Mouse (Mus musculus): ENCODE measurements at regions not wholly inside any gene's neighbourhood (a gene's known extent, or its start where the extent isn't known, plus 50 kb on each side); places are given as distances from the start of the nearest gene placed in this dataset.
"Not testable (repeated sequence)": the region's sequence is repeated elsewhere in the genome, so short reads cannot be mapped to it uniquely, and the experiment has no call there.

DNA sequence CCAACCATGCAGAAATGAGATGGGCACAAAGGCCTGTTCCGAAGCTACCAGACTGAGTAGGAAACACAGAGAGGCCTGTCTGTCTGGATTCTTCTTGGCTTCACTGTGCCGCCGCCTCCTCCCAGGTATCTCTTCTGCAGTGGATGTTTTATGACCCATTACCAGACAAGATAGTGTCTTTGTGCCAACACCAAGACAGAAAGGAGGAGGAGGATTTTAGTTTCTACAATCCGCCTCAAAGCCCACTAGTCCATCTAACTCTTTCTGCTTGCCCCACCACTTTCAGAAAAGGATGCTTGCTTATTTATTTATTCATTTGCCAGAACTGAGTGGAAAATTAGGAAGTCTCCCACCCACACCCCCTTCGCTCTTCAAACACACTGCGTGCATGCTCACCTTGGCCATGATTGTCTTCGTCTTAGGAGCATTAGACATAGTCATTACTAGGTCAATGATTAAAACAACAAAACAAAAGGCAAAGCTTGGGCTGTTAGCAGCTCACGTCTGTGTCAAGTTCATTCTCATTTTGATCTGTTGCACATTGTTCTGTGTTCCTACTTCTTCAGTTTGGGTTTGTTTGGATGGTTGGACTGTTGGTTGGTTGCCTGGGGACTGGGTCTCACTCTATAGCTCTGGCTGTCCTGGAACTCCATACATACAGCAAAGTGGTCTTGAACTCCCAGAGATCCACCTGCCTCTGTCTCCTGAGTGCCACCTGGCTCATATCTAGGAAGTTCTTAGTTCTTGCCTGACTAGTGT lies 61.7 kb upstream of the Cpm start:
- no peak for DNase-seq (ENCODE audit: low spot score in 2 of 2)

DNA sequence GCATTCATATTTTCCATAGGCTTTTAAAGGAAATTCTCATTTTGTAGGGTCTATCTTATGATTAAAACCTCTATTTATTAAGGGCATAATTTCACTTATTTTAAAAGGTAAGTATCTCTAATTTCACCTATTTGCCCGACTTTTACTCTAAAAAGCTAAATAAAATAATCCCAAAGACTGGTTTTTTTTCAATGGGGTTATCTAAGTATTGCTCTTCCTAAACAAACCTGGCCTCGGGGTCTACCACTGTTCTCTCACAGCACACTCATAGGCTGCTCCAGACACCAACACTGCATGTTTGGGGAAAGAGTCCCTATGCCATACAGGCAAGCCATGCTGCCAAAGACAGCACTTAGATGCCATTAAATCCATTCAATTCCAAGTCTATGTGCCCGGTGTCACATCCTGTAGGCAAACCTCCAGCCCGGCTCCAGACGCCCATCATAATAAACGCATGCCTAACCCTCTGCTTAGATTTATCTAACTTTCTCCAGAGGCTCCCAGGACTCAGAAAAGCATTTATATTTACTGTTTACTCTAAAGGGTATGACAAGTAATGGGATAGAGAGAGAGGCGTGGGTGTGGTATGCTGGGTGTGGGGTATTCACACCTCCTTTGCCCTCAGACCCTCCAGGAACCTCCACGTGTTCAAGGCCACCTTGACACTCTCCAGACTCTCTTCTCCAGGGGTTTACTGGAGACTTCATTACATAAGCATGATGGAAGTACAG lies 62.5 kb upstream of the Cpm start:
- no peak for DNase-seq (ENCODE audit: low spot score in 2 of 2)

DNA sequence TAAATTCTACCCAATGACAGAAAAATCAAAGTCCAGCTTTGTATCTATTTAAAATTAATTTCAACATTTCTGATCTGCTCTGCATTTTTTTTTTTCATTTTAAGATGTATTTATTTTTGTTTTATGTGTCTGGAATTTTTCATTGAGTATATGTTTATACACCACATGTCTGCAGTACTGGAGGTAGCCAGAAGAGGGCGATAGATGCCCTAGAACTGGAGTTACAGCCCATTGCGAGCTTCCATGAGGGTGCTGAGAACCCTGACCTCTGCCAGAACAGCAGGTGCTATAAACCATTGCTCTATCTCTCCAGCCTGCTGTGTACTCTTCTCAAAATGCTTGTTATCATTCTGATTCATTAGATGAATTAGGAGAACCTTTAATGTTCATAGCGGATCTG lies 63.1 kb upstream of the Cpm start:
- no peak for DNase-seq (ENCODE audit: low spot score in 2 of 2)

DNA sequence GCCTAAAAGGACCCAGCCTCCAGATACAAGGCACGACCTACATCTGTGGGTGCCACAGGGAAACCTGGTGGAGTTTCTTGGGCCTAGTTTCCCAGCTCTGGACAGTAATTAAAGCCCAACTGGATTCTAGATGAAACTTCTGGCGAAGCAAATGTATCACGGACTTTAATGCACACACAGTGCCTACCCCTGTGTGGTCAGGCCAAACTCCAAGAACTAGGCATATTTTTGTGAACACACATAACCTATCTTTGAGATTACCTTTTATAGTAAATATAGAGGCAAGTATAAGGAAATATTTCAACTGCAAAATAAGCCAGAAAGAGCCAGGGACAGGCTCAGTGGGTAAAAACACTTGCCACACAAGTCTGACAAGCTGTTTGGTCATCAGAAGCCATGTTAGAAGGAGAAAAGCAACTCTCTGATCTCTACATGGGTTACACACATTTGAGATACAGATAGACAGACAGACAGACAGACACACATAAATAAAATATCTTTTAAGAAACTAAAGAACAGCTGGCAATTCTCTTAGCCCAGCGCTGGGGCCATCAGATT lies 63.7 kb upstream of the Cpm start:
- DNase-seq (ENCODE audit: low spot score in 2 of 2): no peak

DNA sequence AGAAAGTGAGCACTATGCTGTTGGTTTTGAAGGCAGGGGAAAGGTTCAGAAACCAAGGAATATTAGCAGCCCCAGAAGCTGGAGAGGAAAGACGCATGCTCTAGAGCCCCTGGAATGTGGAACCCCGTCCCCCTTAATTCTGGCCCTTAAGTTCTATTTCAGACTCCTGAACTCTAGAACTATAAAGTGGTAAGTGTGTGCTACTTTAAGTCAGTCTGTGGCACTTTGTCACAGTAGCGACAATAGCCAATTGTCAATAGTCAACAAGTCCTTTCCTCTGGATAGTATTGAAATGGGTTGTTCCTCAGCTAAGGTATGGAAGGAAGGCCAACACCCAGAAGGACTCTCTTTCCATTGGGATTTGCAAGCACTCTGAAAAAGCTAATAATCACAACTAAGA lies 64.2 kb upstream of the Cpm start:
- no peak for DNase-seq (ENCODE audit: low spot score in 2 of 2)

DNA sequence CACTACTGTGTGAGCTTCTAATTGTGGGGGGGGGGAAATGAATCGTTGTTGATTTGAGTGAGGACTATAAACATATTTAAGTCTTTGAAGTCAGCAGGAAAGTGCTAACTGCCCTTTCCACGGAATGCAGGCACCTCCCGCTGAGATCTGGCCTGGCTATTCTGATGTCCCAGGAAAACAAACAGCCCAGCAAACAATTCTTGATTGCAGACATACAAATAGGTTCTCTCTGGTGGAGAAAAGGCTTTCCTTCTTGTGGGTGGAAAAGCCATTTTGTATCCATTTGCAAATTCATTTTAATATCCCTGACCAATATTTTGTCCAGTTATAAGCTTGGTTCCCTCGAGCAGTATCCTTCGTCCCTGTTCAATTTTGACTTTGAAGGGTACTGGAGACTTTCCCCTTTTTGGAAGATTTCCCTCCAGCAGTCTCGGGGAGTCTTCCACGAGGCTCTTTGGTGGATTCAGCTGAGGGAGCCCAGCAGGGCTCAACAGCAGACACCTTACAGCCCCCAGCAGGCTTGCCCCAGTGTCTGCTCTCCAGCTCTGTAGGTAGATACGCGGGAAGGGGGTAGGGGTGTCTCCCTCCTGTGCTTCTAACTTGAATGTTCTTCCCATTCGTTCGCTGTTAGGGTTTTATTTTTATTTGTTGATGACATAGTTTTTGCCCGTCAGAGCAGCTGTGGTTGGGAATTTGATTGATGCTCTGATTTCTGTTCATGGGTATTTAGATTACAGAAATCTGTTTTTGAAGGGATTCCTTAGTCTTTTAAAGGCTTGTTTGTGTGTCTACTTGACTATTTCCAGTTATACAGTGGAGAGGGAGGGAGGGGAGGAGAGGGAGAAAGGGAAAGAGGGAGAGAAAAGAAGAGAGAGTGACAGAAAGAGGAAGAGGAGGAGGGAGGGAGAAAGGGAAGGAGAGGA lies 64.9 kb upstream of the Cpm start:
- no peak for DNase-seq (ENCODE audit: low spot score in 2 of 2)

DNA sequence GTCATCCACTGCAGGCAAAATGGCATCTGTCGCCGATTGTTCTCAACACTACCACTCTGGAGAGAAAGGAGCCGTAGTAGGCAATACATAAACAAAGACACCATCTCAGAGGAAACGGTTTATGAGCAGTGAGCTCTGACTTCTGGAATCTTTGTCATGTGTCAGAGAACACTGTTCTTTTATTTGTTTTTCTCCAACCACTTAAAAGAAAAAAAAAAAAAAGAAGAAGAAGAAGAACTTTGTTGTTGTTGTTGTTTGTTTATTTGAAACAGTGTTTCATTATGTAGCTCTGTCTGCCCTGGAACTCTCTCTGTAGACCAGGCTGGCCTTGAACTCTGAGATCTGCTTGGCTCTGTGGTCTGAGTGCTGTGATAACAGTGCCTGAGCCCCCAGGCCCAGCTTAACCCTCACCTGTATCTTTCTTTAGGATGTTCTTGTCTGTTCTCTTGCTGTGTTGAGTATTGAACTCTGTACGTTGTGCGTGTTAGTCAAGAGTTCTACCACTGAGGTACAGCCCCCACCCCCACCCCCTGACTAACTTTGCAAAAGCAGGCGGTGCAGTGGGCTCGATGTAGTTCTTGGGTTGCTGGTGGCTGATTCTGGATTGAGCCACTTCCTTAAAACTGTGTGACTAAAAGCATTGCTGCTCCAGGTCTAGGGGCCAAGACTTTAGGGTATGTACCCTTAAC lies 65.7 kb upstream of the Cpm start:
- no peak for DNase-seq (ENCODE audit: low spot score in 2 of 2)

- not testable (repeated sequence) for DNase-seq (ENCODE audit: low spot score in 2 of 2)
These were observed 66.5 kb upstream of the Cpm start for GRCm38 (mm10) chr10:117562850-117563248.

- DNase-seq (ENCODE audit: low spot score in 2 of 2): no peak
These were observed 67.1 kb upstream of the Cpm start for GRCm38 (mm10) chr10:117561909-117562849.

GRCm38 (mm10) chr10:117561279-117561820 lies 68.0 kb upstream of the Cpm start:
- no peak for DNase-seq (ENCODE audit: low spot score in 2 of 2)

DNA sequence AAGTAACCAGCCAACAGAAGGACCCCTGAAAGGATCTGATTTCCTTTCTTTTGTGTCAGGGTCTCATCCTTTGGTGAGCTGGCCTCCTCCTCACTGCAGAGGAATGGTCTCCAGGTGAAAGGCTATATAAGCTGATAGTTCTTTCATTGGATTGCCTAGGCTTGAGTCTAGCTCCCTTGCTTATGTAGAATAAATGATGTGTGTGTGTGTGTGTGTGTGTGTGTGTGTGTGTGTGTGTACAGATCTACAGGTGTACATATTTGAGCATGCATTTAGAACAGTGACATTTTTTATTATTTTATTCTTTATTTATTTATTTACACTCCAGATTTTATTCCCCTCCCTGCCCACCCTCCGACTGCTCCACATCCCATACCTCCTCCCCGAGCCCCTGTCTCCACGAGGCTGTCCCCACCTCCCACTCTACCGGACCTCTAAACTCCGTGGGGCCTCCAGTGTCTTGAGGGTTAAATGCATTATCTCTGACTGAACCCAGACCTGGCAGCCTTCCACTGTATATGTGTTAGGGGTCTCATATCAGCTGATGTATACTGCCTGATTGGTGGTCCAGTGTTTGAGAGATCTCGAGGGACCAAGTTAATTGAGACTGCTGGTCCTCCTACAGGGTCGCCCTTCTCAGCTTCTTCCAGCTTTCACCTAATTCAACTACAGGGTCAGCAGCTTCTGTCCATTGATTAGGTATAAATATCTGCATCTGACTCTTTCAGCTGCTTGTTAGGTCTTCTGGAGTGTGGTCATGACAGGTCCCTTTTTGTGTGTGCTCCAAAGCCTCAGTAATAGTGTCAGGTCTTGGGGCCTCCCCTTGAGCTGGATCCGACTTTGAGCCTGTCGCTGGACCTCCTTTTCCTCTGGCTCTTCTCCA lies 68.7 kb upstream of the Cpm start:
- DNase-seq (ENCODE audit: low spot score in 2 of 2): no peak

DNA sequence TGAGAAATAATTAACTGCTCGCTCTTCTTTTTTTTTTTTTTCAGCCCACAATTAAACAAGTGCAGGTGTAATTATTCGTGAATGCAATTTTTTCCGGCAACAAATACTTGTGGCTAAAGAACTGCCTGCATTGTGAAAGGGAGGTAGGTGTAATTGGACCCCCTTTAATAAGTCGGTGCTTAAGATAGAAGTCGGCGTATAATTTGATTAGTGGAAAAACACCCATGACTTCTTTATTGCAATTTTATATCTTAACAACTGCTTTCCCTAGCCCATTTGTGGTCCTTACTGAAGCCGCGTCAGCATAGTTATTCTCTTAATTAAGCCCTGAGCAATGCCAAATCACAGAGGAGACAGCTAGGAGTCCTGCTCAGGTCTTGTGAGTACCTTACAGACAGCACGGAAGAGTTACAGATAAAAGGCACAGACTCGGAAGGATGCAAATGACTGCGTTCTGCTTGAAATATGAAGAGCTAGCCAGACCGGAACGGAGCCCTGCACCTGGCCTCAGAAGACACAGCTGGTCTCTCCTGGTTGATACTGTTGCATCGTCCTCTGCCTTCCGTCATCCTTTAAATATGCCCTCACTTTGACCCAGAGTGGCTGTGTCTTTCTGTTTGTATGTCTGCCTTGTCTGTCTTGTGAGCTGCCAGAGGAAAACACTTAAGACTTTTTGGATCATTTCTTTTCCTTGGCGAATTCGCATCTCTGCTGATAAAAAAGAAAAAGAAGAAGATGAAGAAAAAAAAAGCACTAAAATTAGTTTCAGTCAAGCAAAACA lies 69.5 kb upstream of the Cpm start:
- DNase-seq (ENCODE audit: low spot score in 2 of 2): no peak

DNA sequence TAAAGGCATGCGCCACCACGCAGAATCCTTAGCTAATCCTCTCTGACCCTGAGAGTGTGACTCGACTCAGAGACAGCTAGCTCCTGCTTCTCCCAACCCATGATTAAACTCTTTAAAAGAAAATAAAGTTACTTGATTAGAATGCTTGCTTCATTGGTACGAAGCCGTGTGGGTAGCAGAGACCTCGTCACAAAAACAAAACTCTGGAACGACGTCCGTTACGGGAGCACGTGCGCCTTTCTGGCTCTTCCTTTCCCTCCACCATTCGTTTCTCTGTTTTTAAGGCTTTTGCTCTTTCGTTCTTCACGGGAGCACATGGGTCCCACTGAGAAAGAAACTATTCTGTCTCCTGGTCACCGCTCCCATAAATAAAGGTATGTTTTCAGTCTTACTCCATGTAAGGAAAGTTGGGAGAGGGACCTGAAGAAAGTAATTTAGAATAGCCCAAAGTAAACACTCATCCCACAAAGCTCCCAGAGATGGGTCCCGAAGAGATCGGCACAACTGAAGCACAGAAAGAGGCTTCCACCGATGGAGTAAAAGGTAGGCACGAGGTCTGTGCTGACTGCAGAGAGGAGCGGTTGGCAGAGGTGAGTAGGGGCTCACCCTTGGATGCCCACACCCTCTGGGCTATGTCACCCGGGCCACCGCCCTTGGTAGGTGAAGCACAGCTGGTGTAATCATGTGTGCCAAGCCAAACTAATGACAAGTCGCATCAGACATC lies 70.2 kb upstream of the Cpm start:
- no peak for DNase-seq (ENCODE audit: low spot score in 2 of 2)

- DNase-seq (ENCODE audit: low spot score in 2 of 2): no peak
These were observed 71.0 kb upstream of the Cpm start for GRCm38 (mm10) chr10:117558292-117558800.

DNA sequence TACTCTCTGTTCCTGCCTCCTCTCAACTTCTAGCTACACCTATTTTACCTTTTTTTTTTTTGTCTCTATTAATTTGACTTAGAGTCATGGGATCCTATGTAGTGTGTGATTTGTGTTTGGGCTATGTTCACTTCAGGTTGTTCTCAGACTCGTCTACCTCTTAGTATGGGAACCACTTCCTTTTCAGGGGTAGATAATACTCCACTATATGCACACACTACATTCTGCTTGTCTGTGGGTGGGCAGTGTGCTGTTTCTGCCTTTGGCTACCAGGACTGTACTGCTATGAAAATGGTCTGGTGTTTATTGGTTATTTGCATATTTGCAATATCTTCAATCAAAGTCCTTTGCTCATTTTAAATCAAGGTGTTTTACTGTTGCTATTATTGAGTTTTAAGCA lies 71.6 kb upstream of the Cpm start:
- DNase-seq (ENCODE audit: low spot score in 2 of 2): no peak

GRCm38 (mm10) chr10:117556851-117557542 lies 72.3 kb upstream of the Cpm start:
- DNase-seq (ENCODE audit: low spot score in 2 of 2): no peak

All from right cerebral cortex, adult 2 months (tissue).